Mouse (Mus musculus): ENCODE results near the gene Zfp74.

GRCm38 (mm10) chr7:29989031-29989430 is 35.1 kb upstream of the Zfp74 start:
- TF ChIP-seq POLR2A (IDR thresholded peaks at IDR 0.05; ENCODE audit: borderline replicate concordance, extremely low read depth, low read depth, low read length) (no peak), CTCF (IDR thresholded peaks at IDR 0.05; ENCODE audit: insufficient read depth, low read length) (no peak)
